Mouse (Mus musculus): ENCODE measurements around the gene Morf4l1.
A peak's percentile ranks its signal among the peaks of the same experiment; 100 is the strongest.

The Morf4l1 gene

GRCm38 (mm10) chr9:90114567-90115307, at the start of gene Morf4l1:
Gene Morf4l1, minus strand, starts transcription at chr9:90114774.
- DNase-seq (ENCODE audit: low spot score in 2 of 2) = peak; percentile 90 to 97

- DNase-seq (ENCODE audit: low spot score in 2 of 2) = peak in 1 of 2 experiments; percentile 31
Measured at GRCm38 (mm10) chr9:90163749-90164095, 49.1 kb upstream of the Morf4l1 start.

DNA sequence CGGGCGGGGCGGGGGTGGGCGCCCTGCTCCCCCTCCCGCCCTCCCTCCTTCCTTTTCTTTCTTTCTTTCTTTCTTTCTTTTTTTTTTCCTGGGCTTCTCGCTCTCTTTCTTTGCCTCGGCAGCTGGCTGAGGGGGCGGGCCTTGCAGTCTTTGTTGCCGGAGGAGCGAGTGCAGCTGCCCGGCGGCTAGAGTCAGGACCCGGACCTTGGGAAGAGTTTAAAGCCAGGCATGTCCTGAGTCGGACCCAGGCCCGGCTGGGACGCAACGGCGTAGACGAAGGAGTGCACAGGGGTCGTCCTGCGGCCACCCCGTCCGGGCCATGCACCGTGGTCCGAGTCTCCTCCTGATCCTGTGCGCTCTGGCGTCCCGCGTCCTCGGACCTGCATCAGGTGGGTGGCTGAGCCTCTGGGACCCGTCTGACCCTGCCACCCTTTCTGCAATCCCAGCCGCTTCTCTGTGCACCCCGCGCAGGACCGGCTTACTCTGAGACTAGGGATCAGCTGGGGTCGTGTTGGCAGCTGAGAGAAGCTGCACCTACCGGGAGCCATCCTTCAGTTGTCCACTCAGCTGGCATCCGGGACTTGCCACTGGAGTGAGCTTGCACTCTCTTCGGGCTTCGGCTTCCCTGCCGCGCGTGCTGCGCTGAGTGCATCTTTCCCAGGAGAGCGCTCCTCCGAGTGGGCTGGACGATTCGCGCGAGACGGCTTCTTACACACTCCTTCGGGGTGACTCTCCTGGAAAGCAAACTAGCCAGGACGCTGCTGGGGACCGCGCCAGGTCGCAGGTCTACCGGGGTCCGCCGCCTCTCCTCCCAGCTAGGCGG, 48.6 kb upstream of the Morf4l1 start, which contains the start of gene Adamts7:
Gene Adamts7, plus strand, starts transcription at position 144 of the 823 bp plus-strand sequence.
- DNase-seq (ENCODE audit: low spot score in 2 of 2) = peak in 1 of 2 experiments; percentile 20

DNA sequence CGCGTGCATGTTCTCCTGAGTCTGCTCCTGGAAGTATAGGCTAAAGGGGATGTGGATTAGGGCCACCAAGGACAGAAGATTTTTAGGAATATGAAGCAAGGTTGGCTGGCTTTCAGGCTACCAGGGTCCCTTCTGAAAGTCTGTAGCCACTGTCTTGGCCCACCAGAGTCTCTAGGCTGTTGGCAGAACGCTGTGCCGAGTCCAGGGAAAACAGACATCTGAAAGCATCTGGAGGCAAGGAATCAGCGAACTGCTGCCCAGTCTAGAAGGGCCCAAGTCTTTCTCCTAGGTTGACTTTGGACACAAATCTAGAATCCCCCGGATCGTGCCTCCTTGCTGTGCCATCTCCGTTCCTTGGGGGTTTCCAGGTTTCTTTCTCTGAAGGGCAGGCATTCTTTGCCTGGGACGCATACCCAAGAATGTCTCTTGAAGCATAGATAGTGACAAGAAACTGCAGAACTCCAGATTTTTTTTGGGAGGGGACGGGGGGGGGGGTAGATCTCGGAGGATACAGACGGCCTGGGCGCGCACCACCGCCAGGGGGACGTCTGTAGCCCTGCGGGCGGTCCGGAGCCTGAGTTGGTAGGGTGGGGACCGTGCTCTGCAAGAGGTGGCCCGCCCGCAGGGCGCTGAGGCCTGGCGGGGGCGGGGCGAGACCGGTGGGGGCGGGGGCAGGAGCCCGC, 47.8 kb upstream of the Morf4l1 start:
- DNase-seq (ENCODE audit: low spot score in 2 of 2) = peak in 1 of 2 experiments; percentile 64

DNA sequence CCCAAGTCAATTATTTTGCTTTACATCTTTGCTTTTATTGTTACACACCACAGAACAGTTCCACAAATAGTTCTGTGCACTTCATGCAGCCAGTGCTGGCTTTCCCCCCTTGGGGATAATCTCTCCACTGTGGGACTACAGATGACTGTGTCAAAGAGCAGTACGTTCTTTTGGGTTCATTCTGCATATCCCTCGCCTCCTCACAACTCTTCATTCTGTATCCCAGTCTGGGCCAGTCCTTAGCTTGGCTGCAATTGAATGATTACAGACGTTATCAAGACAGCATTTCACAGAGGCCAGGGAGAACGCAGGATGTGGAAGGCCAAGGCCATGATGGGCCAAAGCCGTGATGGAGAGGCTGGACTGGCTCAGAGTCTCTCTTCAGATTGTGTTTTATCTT, 32.3 kb upstream of the Morf4l1 start:
- DNase-seq (ENCODE audit: low spot score in 2 of 2) = no peak

DNA sequence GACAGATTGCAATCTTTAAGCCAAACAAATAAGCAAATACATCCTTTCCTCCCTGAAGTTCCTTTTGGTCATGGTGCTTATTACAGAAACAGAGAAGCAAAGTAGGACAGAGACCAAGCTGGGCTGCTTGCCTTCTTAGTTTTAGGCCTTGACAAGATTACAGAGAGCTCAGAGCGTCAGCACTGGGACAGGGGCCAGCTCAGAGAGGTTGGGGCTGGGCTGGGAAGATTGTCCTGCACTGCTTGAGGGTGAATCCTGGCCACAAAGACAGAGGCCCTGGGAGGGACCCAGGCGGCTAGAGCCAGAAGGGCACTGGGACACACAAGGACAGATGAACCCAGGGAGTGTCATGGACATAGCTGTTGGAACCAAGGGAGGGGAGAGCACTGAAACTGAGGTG, 31.2 kb upstream of the Morf4l1 start:
- DNase-seq (ENCODE audit: low spot score in 2 of 2) = peak; percentile 18 to 58

GRCm38 (mm10) chr9:90136678-90136965, 22.0 kb upstream of the Morf4l1 start:
- DNase-seq (ENCODE audit: low spot score in 2 of 2) = no peak

DNA sequence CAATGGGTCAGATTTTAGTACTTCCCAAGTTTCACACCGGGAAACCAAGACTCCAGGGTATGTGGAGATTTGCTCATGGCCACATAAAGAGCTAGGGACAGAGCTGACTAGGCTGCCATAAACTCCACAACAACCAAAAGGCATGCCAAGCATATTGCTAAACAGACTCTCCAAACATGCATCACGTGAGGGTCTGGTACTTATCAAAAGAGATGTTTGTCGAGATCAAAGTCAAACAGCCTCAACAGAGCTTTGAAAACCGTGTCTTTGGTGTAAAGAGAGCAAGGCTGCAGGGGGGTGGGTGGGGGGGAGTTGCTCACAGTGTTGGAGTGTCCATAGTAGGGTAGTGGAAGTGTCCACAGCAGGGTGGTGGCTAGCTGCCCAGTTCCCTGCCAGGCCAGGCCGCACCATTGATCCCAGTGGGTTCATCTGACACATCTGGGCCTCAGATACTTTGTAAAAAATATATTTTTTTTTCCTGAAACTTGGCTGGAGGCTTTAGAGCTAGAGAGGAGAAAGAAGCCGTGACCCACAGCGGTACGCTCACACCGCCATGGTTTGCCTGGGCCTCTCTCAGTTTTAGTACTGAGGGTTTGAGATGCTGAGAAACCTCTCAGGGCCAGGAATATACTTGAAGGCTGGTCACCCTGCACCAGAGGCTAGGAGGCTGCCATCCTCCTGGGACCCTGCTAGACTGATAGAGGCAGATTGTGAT, 21.5 kb upstream of the Morf4l1 start:
- no peak for DNase-seq (ENCODE audit: low spot score in 2 of 2)

GRCm38 (mm10) chr9:90135466-90135865, 20.9 kb upstream of the Morf4l1 start:
- DNase-seq (ENCODE audit: low spot score in 2 of 2) = no peak

DNA sequence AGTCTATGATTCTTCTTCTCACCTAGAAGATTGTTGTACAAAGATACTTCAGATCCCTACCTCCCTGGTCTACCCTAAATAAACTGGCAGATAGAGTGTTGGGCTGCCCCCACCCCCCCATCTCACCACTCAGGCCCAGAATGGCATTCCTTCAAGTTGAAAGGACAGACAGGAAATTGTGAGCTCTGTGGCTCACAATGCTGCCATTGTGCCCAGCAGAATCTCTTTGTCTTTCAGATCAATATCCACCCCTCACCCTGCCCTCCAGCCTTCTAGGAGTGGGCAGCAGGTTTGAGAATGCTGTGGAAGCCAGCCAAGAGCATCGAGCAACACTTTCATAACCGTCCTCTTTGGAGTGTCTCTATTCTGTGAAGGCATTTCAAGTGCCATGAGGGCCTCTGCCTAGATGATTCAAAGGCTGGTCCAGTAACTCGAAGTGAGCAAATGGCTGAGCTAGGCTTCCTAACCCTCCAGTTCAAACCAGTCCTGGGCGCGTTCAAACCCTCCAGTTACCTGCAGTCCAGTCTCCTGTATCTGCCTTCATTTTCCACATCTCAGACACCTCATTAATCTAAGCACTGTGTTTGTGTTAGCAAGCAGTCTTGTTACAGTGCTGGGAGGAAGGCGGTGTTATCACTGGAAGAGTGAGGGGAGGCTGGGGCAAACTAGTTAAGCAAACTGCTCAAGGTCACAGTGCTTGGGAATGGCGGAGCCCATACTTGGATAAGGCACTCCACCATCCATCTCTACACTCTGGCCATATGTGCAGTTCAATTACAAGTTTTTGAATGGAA, 19.2 kb upstream of the Morf4l1 start:
- no peak for DNase-seq (ENCODE audit: low spot score in 2 of 2)

- no peak for DNase-seq (ENCODE audit: low spot score in 2 of 2)
Measured at GRCm38 (mm10) chr9:90128636-90129201, 14.1 kb upstream of the Morf4l1 start.

- DNase-seq (ENCODE audit: low spot score in 2 of 2) = no peak
Measured at GRCm38 (mm10) chr9:90127146-90127545, 12.6 kb upstream of the Morf4l1 start.

GRCm38 (mm10) chr9:90126260-90127010, 11.9 kb upstream of the Morf4l1 start:
- peak; percentile 59 to 75 for DNase-seq (ENCODE audit: low spot score in 2 of 2)

DNA sequence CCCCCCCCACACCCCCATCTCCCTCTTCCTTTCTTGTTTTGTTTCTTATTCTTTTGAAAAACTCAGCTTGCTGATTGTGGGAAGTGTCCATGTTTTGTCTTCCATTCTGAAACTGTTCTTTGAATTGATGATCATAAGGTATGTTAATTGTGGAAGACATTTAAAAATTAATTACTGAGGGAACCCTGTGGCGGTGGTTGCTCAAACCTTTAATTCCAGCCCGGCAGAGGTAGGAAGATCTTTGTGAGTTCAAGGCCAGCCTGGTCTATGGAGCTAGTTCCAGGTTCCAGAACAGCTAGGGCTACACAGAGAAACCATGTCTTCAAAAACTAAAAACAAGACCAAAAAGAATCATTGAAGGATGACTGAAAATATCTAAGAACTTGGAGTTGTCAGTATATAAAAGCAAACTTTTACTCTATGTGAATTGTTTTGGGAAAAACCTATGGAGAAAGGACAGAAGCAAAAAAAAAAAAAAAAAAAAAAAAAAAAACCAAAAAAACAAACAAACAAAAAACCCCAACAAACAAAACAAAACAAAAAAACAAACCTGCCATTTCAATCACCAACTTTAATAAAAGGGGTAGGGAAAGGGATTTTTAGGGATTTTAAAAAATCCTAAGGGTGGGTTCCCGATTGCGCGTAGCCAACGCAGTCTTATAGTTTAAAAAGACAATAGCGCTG, 11.0 kb upstream of the Morf4l1 start:
- no peak for DNase-seq (ENCODE audit: low spot score in 2 of 2)

GRCm38 (mm10) chr9:90124873-90125245, 10.3 kb upstream of the Morf4l1 start:
- no peak for DNase-seq (ENCODE audit: low spot score in 2 of 2)

DNA sequence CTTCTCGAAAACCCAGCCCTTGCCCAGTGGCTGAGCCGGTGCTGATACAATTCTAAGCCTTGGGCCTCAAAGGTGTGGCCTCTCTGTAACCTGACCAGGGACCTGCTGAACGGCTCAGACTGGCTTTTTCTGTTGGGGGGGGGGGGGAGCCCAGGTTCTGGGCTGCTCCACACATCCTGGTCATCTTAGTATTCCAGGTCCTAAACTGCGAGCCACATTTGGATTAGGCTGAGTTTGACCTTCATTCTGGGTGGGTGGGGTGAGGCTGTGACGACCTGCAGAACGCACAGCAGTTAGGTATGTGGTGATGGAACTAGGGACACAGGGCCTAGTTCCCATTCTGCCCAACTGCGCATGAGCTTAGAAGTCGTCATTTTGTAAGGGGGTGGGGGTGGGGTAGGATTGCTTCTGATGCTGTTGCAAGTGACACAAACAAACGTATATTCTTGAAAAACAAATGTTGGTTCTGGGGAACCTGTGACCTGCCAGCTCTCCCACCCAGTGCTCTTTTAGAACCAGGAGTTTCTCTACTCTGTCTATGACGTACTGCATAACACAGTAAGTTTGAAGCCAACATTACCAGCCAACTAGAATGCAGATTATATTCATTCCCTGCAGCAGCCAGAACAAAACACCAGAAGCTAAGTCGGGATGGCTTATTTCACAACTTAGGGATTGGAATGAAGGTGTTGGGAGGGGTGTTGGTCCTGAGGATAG, 9.7 kb upstream of the Morf4l1 start:
- peak; percentile 13 to 38 for DNase-seq (ENCODE audit: low spot score in 2 of 2)

DNA sequence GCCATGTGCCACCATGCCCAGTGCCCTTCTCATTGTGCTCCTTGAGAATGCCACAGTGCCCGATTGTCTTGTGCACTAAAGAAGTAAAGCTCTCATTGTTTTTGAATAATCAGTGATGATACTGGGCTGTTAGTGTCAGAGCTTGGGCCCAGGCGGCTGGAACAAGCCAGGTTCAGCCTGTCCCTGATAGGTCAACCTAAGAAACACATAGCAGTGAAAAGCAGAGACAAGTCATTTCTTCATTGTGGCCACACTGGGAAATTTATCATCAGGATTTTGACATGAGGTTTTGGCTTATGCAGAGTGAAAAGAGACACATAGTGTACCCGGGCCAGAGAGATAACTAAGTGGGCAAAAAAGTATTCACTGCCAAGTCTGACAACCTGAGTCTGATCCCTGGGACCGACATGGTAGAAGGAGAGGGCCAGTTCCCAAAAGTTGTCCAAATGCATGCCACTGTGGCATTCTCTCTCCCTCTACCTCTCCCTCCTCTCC, 7.7 kb upstream of the Morf4l1 start:
- DNase-seq (ENCODE audit: low spot score in 2 of 2) = no peak

DNA sequence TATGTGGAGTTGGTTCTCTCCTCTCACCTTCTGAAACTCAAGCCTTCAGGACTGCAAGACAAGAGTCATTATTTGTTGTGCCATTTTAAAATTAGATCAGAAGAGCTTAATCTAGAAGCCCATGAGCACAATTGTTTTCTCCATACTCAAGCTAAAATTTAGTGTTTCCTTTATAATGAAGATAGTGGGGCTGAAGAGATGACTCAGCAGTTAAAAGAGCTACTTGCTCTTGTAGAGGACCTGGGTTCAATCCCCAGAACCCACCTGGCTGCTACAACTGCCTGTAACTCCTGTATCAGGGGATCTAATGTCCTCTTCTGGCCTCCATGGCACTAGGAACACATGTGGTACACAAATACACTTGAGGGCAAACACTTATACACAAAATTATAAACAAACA, 2.7 kb upstream of the Morf4l1 start:
- DNase-seq (ENCODE audit: low spot score in 2 of 2) = no peak

- DNase-seq (ENCODE audit: low spot score in 2 of 2) = no peak
Measured at GRCm38 (mm10) chr9:90115308-90115700, 730 bp upstream of the Morf4l1 start.
